Mouse (Mus musculus): Measurements from ENCODE around the gene Ide.

GRCm38 (mm10) chr19:37340931-37341330 is 3.3 kb upstream of the Ide start:
- TF ChIP-seq CTCF (IDR thresholded peaks at IDR 0.05; ENCODE audit: extremely low read depth, insufficient read depth, low read length) (no peak), POLR2A (IDR thresholded peaks at IDR 0.05; ENCODE audit: extremely low read depth, insufficient read depth, low read length) (no peak)

Measured in cortical plate, adult 2 months (tissue).